Mouse (Mus musculus) brain, embryonic 14.5 days (tissue): Measurements from ENCODE around the gene Ankrd53.

Experiments used
- CTCF ChIP-seq: fragments of 200-500 bp; IDR thresholded peaks from 2 replicates; pipeline ENCODE4 v1.5.1; 2012; ENCODE audit warnings: inconsistent platforms, mild to moderate bottlenecking, moderate library complexity, borderline replicate concordance; ENCODE audit not compliant: insufficient read depth, insufficient read length; ENCODE audit errors: extremely low read depth
- POLR2A ChIP-seq: fragments of 200-500 bp; IDR thresholded peaks from 2 replicates; pipeline ENCODE4 v1.6.1; 2012; ENCODE audit warnings: mild to moderate bottlenecking, inconsistent platforms, borderline replicate concordance; ENCODE audit not compliant: poor library complexity, insufficient read depth, insufficient read length, severe bottlenecking; ENCODE audit errors: extremely low read depth

DNA sequence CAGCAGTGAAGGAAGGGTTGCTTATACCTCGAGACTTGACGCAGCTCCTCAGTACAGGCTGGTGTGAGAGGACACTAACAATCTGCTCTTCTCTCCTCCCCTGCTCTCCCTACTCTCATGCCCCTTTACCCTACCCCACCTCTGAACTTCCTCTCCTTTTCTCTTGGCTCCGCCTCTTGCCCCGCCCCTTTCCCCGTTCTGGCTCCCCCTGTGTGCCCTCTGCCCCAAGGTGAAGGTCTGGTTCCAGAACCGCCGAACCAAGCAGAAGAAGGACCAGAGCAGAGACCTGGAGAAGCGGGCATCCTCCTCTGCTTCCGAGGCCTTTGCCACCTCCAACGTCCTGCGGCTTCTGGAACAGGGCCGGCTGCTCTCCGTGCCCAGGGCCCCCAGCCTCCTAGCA, 25.1 kb upstream of the Ankrd53 start:
- TF ChIP-seq CTCF = no peak
- TF ChIP-seq POLR2A = no peak
